Mouse (Mus musculus): ENCODE results near the gene Aida.
"Not testable (repeated sequence)": the region's sequence is repeated elsewhere in the genome, so short reads cannot be mapped to it uniquely, and the experiment has no call there.

Gene Aida

DNA sequence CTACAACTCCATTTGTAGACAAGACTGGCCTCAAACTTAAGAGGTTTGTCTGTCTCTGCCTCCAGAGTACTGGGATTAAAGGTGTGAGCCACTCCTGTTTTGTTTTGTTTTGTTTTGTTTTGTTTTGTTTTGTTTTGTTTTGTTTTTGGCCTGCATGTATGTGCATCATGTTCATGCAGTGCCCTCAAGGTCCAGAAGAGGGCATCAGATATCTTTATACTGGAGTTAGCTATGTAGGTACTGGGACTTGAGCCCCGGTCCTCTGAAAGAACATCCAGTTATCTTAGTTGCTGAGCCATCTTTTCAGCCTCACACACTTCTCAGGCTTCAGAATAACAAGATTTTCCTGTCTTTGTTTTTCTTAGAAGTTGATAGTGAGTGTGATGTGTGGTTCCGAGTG lies 19.4 kb downstream of the Aida start:
- DNase-seq (ENCODE audit: low read depth, low spot score), result no peak

GRCm38 (mm10) chr1:183320708-183321107 lies 24.3 kb downstream of the Aida start:
- DNase-seq (ENCODE audit: low read depth, low spot score), result no peak

- DNase-seq (ENCODE audit: low read depth, low spot score), result not testable (repeated sequence)
Measured at GRCm38 (mm10) chr1:183322496-183322895, 26.1 kb downstream of the Aida start.

GRCm38 (mm10) chr1:183323923-183324322 lies 27.5 kb downstream of the Aida start:
- no peak for DNase-seq (ENCODE audit: low read depth, low spot score)

DNA sequence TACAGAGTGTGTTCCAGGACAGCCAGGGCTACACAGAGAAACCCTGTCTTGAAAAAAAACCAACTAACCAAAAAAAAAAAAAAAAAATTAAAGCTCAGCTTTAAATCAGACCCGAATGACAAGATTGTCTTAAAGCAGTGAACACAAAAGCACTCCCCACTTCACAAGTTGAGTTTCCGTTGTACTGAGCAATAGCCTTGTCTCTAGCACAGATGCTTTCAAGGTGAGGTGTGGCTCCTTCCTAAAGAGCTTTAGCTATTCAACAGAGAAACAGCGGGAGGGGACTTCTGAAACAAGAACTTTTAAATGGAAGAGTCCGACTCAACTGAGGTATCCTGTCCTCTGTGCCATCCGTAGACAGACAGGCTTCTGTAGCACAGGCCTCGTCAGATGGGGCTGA lies 28.0 kb downstream of the Aida start:
- DNase-seq (ENCODE audit: low read depth, low spot score), result no peak

GRCm38 (mm10) chr1:183327171-183327570 lies 30.8 kb downstream of the Aida start:
- no peak for DNase-seq (ENCODE audit: low read depth, low spot score)

- DNase-seq (ENCODE audit: low read depth, low spot score), result not testable (repeated sequence)
Measured at GRCm38 (mm10) chr1:183342902-183343301, 46.5 kb downstream of the Aida start.

DNA sequence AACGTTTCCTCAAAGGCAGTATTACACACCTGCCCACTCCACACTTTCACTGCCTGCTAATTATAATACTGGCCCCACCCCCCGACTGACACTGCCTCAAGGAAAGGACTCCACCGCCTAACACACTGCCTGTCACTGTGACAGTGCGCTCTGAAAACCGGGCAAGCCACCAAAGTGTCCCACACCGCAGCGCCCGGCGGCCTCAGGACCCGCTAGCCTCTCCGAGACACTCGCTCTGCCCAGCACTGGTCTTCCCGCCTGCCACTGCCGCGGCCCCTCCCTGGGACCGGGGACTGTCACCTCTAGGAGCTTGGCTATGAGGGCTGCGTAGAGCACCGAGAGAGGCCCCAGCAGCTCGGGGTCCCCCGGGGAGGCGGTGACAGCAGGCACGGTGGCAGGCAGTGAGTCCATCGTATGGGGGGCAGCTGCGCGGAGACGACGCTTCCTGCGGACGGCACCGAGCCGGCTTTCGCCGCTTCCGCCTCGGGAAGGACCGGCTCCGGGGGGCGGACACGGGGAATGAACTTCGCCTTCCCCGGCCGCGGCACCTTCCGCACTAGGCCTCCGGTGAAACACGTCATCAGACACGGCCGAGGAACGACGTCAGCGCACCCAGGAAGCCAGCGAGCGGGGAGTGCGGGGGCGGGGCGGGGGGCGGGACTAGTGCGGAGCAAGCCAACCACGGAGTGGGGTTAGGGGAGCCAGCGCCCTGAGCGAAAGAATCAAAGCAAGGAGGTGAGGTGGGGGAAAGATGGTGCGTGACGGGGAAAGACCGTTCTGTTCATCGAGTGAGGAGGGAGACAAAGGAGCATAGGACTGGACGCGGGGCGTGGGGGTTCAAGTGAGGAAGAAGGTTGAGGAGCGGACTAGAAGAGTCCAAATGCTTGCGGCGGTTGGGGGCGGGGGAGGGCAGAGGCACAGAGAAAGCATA lies 48.8 kb downstream of the Aida start:
- peak; percentile 66 for DNase-seq (ENCODE audit: low read depth, low spot score)

DNA sequence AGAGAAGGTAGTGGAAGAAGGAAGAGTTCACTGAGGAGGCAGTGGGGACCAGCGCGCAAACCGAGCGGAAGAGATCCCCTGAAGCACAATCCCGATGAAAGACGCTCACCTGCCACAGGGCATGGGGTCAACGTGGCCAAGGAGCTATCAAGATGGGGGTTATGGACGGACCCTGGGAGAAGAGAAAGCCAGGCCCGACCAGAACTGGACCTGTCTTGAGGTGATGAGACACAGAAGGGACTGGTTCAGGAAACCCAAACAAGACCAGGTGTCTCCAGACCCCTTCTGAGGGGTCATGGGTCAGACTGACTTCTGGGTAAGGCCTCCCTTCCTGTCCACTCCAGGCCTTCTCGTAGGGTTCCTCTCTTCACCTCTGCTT lies 49.4 kb downstream of the Aida start:
- no peak for DNase-seq (ENCODE audit: low read depth, low spot score)

- peak; percentile 60 for DNase-seq (ENCODE audit: low read depth, low spot score)
Measured at GRCm38 (mm10) chr1:183349840-183350239, 53.5 kb downstream of the Aida start.

- DNase-seq (ENCODE audit: low read depth, low spot score), result no peak
Measured at GRCm38 (mm10) chr1:183358901-183359300, 62.5 kb downstream of the Aida start.

DNA sequence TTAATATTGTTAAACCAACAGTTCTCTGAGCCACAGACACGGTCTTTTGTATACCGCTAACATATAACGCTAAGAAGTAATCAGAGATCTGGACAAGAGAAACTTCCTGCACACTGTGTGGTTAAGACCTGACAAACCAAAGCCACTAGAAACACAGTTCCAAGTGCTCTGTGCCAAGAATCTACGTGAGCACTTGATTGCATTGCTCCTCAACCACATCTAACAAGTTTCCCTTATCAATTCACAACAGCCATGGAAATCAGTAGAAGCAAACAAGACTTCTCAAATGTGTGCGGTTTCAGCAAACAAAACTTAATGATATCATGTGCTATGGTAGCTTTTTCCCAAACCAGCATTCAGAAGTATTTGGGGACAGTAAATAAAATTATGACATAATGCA lies 65.9 kb downstream of the Aida start:
- no peak for DNase-seq (ENCODE audit: low read depth, low spot score)

GRCm38 (mm10) chr1:183362729-183363576 lies 66.6 kb downstream of the Aida start:
- no peak for DNase-seq (ENCODE audit: low read depth, low spot score)

- DNase-seq (ENCODE audit: low read depth, low spot score), result no peak
Measured at GRCm38 (mm10) chr1:183363577-183363867, 67.1 kb downstream of the Aida start.

- DNase-seq (ENCODE audit: low read depth, low spot score), result no peak
Measured at GRCm38 (mm10) chr1:183366361-183366760, 70.0 kb downstream of the Aida start.

GRCm38 (mm10) chr1:183368601-183369400 lies 72.4 kb downstream of the Aida start:
- no peak for DNase-seq (ENCODE audit: low read depth, low spot score)

DNA sequence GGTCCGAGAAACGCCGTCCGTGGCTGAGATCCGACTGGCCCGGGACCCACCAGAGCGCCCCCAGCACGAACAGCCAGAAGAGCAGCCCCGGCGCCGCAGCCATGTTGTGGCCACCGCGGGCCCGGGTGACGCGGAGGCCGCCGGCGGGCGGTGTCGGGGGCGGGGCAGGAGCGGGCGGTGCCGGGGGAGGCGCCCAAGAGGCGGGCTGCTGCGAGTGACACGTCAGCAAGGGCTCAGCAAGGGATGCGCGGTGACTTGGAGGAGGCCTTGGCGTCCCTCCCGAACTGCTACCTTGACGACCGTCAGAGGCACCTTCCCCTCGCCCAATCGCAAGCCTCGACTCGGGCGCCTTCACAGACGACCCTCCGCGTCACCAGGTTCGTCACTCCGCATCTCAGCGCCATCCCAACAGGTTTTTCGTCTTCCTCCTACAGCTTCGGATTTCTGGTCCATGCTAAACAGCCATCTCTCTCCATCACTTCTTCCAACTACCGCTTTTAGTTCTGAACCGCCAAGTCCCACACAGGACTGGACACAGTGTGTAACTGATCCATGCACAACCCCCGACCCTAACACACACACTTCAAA lies 73.1 kb downstream of the Aida start, which contains the start of gene Mia3:
TSS of gene Mia3 (minus strand) at position 127 of the 588 bp plus-strand sequence.
- DNase-seq (ENCODE audit: low read depth, low spot score), result peak; percentile 95

DNA sequence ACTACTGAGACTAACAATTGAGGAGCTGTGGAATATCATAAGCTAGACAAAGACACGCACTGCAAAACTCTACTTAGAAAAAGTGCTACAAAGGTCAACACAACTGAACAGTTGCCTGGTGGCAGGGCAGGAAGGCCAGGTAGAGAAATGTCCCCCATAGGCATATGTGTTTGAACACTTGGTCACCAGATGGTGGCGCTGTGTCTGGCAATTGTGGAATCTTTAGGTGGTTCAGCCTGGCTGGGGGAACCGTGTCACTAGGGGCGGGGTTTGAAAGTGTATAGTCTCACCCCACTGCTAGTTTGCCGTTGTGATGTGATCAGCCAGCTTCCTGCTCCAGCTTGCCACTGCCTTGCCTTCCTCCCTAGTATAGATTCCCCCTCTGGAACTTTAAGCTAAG lies 78.3 kb downstream of the Aida start:
- DNase-seq (ENCODE audit: low read depth, low spot score), result no peak

All from forelimb bud, embryonic 11.5 days (tissue).